Mouse (Mus musculus) kidney, adult 18-20 months (tissue): ENCODE measurements at regions not wholly inside any gene's neighbourhood (a gene's known extent, or its start where the extent isn't known, plus 50 kb on each side); places are given as distances from the start of the nearest gene placed in this dataset.

ENCODE experiments used
- DNase-seq: peaks from one replicate; pipeline ENCODE4 v3.0.0; 2021

DNA sequence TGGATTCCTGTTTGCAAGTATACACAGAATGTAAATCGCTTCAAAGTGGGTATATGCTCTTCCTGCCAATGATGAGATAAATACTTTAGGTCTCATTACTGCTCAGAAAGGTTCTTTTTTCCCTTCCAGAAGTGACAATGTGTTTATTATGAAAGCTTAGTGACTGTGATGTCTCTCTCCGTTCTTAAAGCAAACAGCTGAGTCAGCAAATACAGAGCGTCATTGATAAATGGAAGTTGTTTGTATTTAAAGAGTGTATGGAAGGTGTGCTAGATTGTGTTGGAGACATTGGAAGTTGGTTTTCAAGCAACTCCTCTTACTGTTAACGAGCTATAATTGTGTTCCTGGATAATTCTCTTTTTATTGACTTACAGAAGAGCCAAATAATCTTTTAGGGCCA lies 408.0 kb downstream of the Prr30 start:
- DNase-seq, result no peak

DNA sequence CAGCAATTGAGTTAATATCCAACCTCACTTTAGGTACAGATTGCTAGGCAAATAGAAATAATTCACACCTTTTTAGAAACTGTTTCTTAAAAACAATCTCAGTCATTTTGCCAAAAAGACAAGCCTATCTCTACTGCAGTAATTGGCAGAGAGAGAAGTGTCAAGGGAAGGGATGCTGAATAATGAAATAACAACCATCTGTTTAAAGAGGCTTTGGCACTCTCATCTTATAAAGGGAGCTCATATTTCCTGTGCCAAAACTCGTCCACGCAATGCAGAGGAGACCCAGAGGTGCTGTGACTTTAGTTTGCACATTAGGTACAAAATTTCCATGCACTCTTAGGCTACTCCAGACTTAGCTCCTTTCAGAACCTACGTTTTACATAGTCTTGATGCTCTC lies 418.2 kb downstream of the Prr30 start:
- DNase-seq, result no peak

DNA sequence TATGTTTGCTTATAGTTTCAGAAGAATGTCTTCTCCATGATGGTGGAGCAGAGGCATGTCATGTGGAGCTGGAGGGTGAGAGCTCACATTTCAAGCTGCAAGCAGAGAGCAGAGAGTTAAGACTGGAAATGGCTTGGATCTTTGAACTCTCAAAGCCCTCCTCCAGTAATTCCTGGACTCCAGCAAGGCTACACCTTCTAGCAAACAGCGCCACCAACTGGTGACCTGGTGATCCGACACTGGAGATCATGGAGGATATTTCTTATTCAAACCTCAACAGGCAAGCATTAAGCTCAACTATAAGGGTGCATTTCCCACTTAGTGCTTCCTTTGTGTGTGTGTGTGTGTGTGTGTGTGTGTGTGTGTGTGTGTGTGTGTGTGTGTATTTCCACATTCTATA lies 446.2 kb downstream of the Prr30 start:
- peak; percentile 11 for DNase-seq

DNA sequence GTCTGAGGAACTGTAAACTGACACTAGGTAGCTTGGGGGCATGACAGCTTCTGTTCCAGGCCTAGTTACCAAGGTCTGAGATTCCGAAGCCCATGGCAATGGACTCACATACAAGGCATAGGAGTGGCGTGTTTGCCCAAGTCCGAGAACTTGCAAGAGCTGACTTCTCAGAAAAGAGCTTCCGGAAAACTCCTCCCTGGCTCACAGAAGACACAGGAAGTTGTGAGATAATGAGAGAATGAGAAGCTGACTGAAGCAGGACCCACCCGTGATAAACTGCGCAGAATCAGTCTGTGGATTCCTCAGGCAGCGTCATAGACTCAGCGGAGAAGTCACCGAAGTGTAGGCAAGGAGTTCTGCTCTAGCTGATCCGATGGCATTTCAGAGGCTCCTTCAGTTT lies 447.4 kb downstream of the Prr30 start:
- DNase-seq, result no peak

DNA sequence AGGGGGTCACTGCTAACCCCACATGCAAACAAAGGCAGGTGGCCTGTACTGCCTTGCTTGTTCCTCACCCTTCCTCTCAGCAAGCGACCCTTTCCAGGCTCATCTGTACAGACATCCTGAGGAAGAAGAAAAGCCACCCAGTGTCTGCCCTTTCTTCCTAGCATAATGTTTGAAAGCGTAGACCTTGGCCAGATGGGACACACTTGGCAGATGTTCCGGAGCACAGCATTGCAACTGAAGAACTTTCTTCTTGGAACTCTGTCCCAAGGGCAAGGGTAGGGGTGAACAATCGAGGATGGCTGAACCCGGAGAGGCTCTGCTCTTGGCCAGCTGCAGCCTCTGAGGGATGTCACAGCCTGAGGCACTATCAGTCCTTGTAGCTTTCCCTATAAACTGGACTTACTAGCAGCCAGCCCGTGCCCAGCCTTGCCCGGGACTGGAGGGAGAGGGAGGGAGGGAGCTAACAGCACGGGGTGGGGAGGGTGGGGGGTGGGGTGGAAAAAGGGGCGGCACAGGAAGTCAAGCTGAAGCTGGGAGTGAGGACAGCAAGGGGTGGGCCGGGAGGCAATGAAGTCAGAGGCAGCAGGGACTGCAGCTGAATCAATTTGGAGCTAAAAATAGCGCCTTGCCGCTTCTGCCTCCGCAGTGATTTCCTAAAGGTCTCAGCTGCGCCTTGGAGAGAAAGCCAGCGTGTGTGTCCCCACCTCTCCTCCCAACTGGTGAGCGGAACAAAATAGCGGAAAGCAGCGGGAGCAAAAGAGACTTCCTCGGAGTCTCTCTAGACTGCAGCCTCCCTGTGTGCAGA lies 450.2 kb downstream of the Prr30 start:
- peak; percentile 29 for DNase-seq

DNA sequence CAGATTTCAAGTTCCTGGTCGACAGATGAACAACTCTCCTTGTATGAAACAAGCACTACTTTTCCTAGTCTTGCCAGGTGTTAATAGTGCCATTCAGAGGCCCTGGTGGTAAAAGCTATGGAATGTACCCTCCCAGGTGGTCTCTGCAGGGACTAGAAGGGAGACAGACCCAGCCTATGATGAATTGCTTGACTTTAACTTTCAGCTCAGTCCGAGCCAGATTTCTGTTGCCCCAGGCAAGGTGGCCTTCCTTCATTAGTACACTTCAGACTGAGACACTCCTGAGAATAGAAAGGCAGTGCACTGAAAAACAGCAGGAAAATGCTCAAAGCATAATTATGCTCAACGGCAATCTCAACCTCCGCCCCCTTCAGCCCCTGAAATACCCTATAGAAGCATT lies 450.8 kb upstream of the Klf12 start:
- DNase-seq, result no peak

DNA sequence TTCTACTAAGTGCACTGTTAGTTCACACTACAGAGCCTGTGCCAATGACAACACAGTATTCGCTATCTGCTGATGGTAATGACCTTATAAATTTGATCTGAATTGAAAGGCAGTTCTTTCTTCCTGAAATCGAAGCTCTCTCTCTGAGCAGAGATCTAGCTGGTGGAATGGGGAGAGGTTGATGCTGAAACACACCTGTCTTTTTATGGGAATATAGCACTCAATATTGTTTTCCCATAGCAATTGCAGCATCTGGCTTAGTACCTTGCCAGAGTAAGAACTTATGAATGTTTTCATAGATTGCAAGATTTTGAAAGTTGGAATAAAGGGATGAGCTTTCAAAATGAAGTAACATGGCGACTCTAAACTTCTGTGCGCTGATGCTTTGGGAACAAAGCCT lies 444.0 kb upstream of the Klf12 start:
- DNase-seq, result no peak

DNA sequence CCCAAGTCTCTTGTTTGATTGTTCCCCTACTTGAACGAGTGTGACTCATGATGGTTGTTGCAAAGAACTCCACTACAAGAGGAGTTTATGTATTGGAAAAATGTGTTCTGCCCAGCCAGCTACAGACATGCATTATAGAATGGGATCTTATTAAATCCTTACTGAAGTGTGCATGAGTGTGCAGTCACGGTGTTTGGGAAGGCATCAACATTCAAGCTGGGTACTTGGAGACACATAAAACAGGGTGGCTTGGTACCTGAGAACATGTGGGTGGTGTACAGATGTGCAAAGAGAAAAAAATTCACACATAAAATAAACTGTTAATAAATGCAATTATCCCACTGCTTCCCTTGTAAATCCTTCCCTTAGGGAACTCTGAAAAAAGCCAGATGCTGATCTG lies 443.2 kb upstream of the Klf12 start:
- no peak for DNase-seq

DNA sequence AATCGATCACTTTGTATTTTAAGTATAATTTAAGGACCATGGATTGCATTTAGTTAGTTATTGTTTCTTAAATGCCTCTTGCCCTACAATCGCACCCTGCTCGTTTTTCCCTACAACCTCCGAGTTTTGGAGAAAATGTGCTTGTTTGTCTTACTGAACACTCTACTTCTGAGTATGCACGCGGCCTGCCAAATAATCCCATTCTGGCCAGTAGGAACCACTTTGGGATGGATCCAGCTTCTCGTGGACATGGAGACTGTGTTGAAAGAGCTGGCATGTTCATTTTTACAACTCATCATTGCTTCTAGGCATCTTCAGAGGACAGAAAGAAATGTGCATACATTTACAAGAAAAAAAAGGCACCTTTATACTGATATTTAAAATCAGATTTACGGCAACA lies 440.5 kb upstream of the Klf12 start:
- no peak for DNase-seq

DNA sequence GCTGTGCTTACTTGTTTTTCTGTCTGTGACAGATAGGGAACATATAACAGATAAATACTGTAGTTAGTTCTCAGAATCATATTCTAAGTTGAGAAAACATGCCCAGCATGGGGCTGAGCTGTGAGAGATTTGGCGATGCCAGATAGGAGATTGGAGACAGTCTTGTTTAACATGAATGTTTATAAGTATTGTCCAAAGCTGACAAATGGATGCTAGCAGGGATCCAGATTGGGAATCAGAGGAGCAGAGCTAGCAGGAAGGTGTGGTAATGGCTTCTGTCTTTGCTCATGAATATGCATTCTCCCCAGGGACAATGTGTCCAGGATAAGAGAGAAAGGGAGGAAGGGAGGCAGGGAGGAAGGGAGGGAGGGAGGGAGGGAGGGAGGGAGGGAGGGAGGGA lies 436.2 kb upstream of the Klf12 start:
- no peak for DNase-seq

DNA sequence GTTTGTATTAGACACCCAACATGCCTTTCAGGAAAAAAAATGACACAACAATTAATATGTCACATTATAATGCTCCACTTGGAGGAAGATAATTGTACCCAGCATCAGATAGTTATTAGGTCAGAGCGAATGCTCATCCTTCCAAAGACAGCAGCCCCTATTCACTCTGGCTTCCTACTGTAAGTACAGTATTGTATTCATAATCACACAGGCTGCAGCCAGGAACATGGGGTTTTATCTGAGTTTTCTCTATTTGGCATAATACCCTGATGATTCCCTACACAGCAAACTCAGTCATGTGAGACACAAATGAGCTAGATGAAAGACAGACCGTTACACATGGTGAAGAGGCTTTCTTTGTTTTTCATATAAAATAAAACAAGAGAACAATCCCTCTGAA lies 430.5 kb upstream of the Klf12 start:
- DNase-seq, result no peak

DNA sequence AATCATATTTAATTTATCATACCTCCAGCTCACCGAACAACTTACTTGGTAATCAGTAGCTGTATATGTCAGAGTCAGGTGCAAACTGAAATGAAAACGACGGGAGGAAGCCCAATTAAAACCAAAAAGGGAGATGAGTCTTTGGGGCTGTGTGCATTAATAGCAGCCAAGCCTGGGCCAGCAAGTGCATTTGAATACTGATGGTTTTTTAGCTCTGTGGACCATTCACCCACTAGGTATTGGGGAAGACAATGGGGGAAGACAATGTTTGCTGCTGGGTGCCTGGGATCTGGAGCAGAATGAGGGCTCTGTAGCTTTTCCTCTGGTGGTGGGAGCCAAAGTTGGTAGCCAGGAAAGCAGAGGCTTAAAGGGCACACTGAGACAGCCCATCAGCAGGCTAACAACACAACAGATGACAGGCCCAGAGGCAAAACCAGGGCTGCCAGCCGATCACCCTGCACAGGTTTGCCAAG lies 429.6 kb upstream of the Klf12 start:
- no peak for DNase-seq

DNA sequence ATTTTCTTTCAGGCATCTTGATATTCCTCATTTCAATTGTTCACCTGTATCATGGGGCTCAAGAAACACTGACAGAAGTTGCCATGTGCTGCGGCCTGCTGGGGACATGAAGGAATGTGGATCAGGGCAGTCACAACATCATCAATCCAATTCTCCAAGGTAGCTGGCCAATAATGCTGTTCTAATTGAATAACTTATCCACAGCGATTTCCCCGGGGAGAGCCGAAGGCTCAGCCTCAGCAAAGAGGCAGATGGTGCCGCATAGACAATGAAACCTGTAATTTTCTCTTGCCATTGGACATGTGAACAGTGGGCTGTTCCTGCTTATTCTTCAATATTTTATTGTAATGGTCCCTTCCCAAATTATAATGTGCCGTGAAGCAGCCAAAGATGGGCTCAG lies 429.1 kb upstream of the Klf12 start:
- DNase-seq, result no peak

DNA sequence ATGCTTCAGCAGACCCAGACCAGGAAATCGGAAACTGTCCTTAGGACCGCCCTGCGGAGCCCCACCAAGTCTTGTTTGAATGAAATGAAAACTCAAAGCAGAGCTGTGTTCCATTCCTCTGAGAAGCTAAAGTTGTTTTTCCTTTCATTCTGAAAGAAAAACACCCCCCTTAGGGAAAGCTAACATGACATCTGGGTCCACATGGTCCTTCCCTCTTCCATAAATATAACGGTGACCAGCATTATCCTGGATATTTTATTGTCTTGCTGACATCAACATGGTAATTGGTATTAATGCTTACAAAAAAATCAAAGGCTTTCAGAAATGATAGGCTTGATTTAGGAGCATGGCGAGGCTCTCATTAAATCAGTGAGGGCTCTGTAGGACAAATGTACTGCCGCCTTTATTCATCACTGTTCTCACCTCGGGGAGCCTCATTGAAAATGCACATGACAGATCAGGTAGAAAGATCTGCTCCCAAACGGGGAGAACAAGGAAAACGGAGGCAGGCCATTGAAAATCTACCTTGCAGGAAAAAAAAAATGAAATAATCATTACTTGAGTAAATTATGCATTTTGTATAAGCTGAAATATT lies 381.0 kb upstream of the Klf12 start:
- no peak for DNase-seq

DNA sequence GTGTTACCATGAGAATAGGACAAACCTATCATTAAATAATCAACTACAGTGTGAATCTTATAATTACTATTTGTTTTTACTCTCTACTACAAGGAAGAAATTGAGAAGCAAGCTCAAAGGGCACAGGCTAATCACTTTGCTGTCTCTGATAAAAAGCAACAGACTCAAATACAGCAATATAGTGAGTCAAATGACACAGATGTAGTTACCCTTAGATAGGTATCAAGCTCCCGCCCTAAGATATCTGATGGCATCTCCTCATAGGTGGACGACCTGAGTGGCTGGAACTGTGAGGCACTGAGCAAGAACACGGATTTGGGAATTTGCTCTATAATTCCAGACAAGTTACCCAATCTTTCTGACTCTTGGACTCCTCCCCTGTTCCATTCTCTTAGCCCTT lies 379.7 kb upstream of the Klf12 start:
- no peak for DNase-seq

DNA sequence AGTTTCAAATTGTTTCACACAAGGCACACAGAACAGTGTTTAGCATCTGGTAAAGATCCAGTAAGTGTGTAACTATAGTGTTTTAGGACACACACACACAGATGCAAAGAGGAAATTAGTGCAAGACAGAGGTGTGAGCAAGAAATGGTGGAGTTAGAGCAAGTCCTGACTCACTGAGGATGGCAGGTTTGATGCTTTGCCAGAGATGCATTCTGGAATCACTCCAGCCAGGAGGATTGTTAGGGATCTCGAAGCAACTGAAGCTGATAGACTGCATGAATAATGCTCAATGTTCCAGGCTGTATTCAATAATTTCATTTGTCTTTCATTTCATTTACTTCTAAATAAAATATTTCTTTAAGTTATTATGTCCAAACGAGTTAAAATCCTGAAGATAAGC lies 357.6 kb upstream of the Klf12 start:
- no peak for DNase-seq

DNA sequence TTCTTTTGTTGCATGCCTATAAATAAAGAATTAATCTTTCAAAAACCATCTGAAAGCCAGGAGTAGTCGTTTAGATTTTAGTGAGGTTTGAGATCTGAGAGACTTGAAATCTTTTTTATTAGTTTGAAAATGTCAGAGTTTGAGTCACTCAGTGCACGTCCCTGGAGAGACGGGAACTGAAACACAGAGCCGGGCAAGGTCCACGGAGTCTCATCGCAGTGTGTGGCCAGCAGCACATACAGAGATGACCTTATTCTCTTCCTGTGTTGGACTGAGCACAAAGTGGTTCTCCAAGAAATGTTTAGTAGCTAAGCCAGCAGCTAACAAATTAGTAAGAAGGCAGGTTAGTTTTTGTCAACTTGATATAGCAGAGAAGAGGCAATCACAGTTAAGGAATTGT lies 350.0 kb upstream of the Klf12 start:
- DNase-seq, result no peak

DNA sequence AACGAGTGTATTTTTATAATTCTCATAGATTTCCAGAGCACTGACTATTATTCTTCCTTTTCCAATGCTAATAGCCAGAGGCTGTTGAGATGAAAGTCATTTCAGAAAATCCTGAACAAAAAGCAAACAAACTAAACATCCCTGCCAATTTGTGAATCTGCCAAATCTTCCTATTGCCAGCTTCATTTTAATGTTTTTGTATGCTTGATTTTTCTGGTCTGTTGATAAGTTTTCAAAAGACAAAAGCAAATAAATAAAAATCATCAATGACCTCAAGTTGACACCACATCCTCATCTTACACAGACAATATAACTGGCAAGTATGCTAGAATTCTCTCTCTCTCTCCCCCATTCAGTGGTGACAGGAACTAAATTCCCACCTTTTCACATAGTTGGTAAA lies 347.2 kb upstream of the Klf12 start:
- DNase-seq, result no peak

DNA sequence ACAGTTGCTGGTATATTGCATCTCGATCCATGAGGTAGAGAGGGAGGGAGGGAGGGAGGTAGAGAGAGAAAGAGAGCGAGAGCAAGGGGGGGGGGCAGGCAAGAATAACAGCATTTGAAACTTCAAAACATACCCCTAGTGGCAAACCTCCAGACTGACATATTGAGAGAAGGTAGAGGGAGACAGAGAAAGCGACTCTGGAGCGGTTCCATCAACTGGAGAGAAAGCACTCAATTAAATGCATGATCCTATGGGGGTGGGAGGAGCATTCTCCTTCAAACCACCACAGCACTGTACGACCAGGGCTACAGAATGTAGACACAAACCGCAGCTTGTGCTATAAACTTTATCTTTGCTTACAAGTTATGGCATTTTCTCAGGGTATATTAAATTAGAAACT lies 345.7 kb upstream of the Klf12 start:
- DNase-seq, result no peak

DNA sequence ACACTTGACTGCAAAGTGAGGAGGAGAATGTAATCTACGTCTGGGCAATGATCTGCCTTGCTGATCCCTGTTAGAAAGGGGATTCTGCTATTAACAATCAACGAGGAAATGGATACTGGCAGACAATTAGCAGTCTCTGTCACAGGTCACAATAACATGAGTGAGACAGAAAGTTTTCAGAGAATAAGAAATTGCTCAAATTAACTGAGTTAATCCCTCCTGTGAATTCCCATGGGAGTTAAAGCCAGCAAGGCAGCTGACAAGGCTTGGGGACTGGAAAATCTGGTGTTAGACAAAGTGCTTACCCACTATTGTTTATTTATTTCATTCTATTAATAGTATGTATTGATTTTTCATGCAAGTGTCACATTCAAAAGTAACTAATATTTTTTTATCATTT lies 343.0 kb upstream of the Klf12 start:
- no peak for DNase-seq

DNA sequence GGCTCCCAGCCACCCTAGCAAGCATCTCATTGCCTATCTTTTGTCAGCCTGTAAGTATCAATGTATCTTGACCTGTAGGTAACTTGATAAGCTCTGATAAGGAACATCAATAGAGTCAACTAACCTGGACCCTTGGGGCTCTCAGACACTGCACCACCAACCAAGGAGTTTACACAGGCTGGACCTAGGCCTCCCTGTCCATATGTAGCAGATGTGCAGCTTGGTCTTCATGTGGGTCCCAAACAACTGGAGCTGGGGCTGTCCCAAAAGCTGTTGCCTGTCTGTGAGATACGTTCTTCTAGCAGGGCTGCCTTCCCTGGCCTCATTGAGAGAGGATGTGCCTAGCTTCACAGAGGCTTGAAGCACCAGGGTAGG lies 335.2 kb upstream of the Klf12 start:
- DNase-seq, result no peak

DNA sequence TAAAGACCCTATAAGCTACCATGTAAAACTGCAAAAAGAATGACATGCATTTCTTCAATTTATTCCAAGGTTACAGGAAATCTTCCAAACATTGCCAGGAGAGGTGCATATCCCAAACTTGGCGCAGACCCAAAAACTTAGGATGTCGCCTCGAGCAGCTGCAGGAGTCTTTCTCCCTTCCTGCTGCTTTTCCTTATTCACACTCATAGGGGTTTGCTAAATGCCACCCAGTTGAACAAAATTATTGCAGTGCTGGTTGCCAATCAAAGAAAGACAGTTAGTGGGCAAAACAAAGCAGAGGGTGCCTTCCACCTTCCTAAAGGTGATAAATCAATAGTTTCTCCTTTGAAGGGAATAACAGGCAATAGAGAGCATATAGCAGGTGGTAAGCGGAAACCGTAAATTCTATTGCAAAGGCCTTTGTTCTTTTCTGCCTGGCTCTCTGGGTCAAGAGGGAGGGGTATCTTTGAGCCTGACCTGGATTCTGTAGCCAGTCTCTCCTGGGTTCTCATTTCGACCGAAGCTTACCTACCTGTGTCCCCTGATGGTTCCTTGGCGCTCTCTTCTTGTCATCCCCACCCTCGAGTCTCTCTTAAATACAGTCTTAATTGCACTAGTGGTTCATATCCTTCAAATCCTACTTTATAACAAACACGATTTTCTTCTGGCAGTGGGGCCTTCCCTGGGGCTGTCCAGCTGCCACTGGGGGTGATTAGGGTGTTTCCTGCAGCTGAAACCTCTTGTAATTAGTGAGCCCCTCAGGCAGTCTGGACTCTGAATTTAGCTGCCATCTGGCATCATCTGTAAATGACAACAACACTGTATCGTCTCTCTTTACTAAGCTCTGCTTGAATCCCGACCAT lies 334.5 kb upstream of the Klf12 start:
- no peak for DNase-seq

DNA sequence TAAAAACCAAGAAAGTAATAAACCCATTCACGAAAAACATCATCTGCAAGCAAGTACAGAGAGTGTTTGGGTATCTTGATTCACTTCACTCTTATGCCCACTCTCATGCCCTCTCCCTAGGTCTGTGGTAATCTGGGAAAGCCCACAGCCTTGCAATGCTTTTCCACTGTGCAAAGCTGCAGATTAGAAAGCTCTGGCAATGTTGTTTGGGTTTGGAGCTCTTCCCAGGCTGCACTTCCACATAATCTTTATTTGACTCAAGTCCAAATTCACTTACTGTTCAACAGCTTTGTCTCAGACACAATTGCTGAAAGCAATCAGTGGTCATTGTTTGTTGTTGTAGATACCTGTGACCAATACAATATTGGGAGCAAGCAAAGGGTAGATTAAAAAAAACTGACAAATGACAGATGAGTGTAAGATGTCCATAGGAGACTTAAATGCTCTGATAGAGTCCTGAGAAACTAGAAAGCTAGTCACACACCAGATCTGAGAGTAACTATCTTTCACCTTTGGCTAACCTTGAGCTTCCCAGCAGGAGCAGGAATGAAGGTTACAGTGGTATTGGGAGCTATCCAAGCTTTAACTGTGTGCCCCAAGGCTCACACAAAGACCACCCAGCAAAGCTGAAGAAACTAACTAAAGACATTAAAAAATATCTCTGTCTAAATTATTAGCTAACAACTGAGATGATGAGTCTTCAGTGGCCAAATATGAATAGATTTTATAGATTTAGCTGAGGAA lies 325.7 kb upstream of the Klf12 start:
- no peak for DNase-seq
